Mouse (Mus musculus) limb, embryonic 13.5 days (tissue): ENCODE measurements around the gene Irf2. TPM values are rescaled to one million over a fixed set of nuclear protein-coding genes. Genes with fewer than 3 reads are reported as not detected.

ENCODE experiments used
- ATAC-seq: fragments of 200-750 bp; cut with Nextera tagmentation; 2 replicates; pipeline ENCODE4 v1.8.0; 2017; ENCODE audit warnings: low read depth, moderate number of reproducible peaks, moderate TSS enrichment; ENCODE audit not compliant: low FRiP score
- H3K27ac ChIP-seq: fragments of 300-500 bp; sonication (generic); 2 replicates; pipeline ENCODE4 v1.5.1; 2015; ENCODE audit warnings: inconsistent platforms, mild to moderate bottlenecking, moderate library complexity
- H3K27me3 ChIP-seq: fragments of 300-500 bp; sonication (generic); 2 replicates; pipeline ENCODE4 v1.6.1; 2015; ENCODE audit warnings: mild to moderate bottlenecking, inconsistent platforms
- H3K36me3 ChIP-seq: fragments of 300-500 bp; sonication (generic); 2 replicates; pipeline ENCODE4 v1.6.1; 2015; ENCODE audit warnings: inconsistent platforms, mild to moderate bottlenecking, moderate library complexity
- H3K4me1 ChIP-seq: fragments of 300-500 bp; sonication (generic); 2 replicates; pipeline ENCODE4 v1.6.1; 2015; ENCODE audit warnings: inconsistent platforms
- H3K4me2 ChIP-seq: fragments of 300-500 bp; sonication (generic); replicated peaks from 2 replicates; pipeline ENCODE4 v1.6.1; 2015; ENCODE audit warnings: inconsistent platforms, mild to moderate bottlenecking, moderate library complexity
- H3K4me3 ChIP-seq: fragments of 300-500 bp; sonication (generic); 2 replicates; pipeline ENCODE4 v1.5.1; 2015; ENCODE audit warnings: moderate library complexity, mild to moderate bottlenecking, inconsistent platforms
- H3K9ac ChIP-seq: fragments of 300-500 bp; sonication (generic); 2 replicates; pipeline ENCODE4 v1.6.1; 2015; ENCODE audit warnings: mild to moderate bottlenecking, inconsistent platforms
- H3K9me3 ChIP-seq: fragments of 300-500 bp; sonication (generic); 2 replicates; pipeline ENCODE4 v1.6.1; 2016; ENCODE audit warnings: inconsistent platforms
- WGBS: fragments of 180-500 bp; shearing (Covaris S2); methylation state at CpG from one replicate; pipeline ENCODE4 v1.1.7; 2015; 5-methylcytosine and 5-hydroxymethylcytosine counted together
- polyA plus RNA-seq: library from polyadenylated mRNA; unstranded; fragments of >200 nt; fragmentation: Nextera tagmentation; extraction: Ambion mirVana; gene quantifications from 2 replicates; pipeline ENCODE4 v1.2.1, GENCODE M21; 2015

Irf2 gene
- polyA plus RNA-seq, 1 experiment from 2014 or later, result 19.6 TPM

DNA sequence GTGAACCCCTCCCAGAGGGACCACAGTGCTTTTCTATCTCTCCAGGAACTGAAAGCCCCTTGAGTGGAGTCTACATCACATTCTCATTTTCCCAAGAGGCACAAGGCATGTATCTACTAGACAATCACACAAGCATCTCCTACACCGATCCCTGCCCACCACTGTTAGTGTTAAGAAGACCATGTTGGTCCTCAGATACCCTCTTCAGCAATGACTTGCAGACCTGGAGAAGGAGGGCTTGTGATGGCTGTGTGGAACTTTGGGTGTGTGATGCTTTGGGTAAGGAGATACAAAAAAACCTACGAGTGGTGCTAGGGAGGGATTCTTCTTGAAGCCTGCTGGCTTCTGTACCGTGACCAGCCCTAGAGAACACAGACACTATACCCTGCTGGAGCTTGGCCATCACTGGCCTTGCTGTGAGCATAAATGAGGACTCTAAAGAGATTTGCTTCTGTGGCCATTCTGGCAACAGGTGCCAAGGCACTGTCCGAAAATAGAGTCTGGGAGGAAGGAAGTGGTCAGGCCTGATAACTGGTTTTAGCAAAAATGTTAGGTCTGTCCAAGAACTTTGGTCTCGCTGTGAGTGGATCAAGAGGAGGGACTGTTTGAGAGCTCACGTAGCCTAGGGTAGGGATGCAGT is 110.8 kb downstream of the Irf2 start:
- no peaks in the 10 kb centered on the region for H3K27me3 ChIP-seq
- H3K9ac ChIP-seq, result no peak overlapping the region
- H3K4me2 ChIP-seq, result no peak overlapping the region
- no peak overlapping the region for H3K27ac ChIP-seq
- no peak overlapping the region for H3K4me3 ChIP-seq
- H3K36me3 ChIP-seq, result peaks cover 21% of the 10 kb centered on the region
- H3K4me1 ChIP-seq, result peaks cover 10% of the 10 kb centered on the region; the same call in 1 of the 2 replicates
- WGBS, result 91% methylated on average over 6 of the region's 6 CpGs
- ATAC-seq, result no peak
- H3K9me3 ChIP-seq, result no peaks in the 10 kb centered on the region

DNA sequence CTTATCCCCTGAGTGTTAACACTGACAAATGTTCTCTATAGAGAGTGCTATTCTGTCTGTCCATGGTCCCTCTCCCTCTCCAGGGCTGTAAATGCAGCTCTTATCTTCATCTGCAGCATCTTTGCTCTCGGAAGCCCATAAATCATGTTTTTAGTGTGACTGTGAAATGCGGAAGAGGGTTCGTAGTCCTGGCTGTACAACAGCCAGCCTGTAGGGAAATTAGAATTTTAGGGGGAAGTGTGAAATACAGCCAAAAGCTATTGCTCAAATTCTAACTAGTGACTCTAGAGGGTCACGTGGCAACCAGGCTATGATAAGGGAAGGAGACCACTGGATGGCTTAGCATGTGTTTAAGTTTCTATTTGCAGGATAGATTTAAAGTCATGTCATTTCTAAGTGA is 112.0 kb downstream of the Irf2 start:
- Histone ChIP-seq H3K4me3 (no peak overlapping the region), H3K27me3 (no peaks in the 10 kb centered on the region), H3K9ac (no peak overlapping the region), H3K4me2 (no peak overlapping the region), H3K36me3 (peaks cover 9% of the 10 kb centered on the region), H3K27ac (no peak overlapping the region), H3K9me3 (no peaks in the 10 kb centered on the region), H3K4me1 (peaks cover 10% of the 10 kb centered on the region; the same call in 1 of the 2 replicates)
- no peak for ATAC-seq
- WGBS, result 57% methylated on average over 4 of the region's 4 CpGs

DNA sequence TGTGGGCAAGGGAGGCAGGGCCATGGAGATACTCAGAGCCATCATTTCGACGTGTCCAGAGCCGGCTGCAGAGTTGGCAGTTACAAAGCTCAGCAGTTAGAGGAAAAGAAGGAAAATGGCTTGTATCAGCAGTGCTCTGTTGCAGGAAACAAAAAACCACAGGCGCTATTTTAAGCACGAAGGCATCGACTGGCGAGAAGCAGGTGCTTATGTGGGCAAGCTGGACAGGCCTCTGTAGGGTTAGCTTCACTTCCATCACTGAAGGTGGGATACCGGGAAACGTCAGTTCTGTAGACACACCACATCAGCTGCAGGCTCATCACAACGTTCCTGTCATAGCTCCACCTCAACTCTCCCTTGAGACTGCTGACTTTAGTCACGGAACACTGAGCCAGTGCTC is 112.8 kb downstream of the Irf2 start:
- Histone ChIP-seq H3K36me3 (peaks cover 6% of the 10 kb centered on the region), H3K27me3 (no peaks in the 10 kb centered on the region), H3K27ac (no peak overlapping the region), H3K9me3 (no peaks in the 10 kb centered on the region), H3K4me1 (peaks cover 10% of the 10 kb centered on the region; the same call in 1 of the 2 replicates), H3K4me2 (no peak overlapping the region), H3K4me3 (no peak overlapping the region), H3K9ac (no peak overlapping the region)
- no peak for ATAC-seq
- WGBS, result 79% methylated on average over 11 of the region's 11 CpGs

DNA sequence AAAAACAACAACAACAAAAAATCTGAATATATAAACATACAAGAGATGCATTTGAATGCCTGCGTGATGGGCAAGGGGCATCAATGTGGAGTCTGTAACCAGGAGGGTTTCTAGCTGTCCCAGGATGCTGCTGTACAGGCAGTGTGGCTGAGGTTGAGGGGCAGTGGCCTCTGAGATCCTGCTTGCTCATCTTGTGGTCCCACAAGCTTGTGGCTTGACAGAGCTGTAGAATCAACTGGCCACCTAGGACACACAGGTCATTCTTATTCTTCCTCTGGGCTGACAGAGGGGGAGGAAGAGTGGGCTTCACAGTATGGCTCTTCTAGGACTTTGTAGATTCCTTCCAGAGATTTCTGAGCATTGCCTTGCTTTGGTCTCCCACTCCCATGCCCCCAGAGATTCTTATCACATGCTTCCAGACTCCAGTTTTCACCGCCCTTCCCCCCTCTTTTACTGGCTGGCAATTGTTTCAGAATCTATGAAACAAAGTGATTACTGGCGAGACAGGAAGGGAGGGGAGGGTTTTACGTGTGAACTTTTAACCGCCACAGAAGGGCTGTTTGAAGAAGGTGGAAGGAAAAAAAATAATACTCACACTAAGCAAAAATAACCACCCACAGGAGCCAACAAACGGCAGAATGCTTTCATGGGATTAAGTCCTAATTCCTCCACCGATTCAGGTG is 119.8 kb downstream of the Irf2 start:
- no peak overlapping the region for H3K4me2 ChIP-seq
- no peaks in the 10 kb centered on the region for H3K27me3 ChIP-seq
- no peaks in the 10 kb centered on the region for H3K36me3 ChIP-seq
- H3K9me3 ChIP-seq, result no peaks in the 10 kb centered on the region
- no peak for ATAC-seq
- H3K4me1 ChIP-seq, result peaks cover 10% of the 10 kb centered on the region
- no peak overlapping the region for H3K4me3 ChIP-seq
- 24% methylated on average over 7 of the region's 7 CpGs for WGBS
- no peak overlapping the region for H3K27ac ChIP-seq
- H3K9ac ChIP-seq, result no peak overlapping the region

- Histone ChIP-seq H3K27me3 (no peaks in the 10 kb centered on the region), H3K4me1 (peaks cover 10% of the 10 kb centered on the region), H3K4me2 (no peak overlapping the region), H3K36me3 (no peaks in the 10 kb centered on the region), H3K9ac (no peak overlapping the region), H3K9me3 (no peaks in the 10 kb centered on the region), H3K4me3 (no peak overlapping the region), H3K27ac (no peak overlapping the region)
- ATAC-seq, result no peak
- 51% methylated on average over 8 of the region's 8 CpGs for WGBS
Measured at GRCm38 (mm10) chr8:46859847-46860167, 120.3 kb downstream of the Irf2 start.

DNA sequence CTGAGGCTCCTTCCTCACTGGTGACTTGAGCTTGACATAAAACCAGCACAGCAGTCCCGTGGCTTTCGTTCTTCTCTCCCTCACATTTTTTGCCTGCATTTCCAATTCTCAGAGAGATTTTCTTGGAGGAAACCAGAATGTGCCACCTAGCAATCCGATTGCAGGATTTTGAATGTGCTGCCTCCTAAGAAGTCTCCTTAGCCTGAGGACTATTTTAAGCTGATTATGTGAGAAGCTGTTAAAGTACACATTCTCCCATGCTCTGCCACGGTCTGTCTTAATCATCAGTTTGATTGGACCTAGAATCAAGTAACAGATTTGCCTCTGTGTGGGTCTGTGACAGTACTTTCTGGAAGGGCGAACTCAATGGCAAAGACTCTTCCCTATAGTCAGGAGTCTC is 123.0 kb downstream of the Irf2 start:
- no peaks in the 10 kb centered on the region for H3K9me3 ChIP-seq
- no peaks in the 10 kb centered on the region for H3K36me3 ChIP-seq
- no peak overlapping the region for H3K4me3 ChIP-seq
- no peaks in the 10 kb centered on the region for H3K27me3 ChIP-seq
- H3K4me1 ChIP-seq, result peaks cover 10% of the 10 kb centered on the region
- H3K27ac ChIP-seq, result no peak overlapping the region
- H3K9ac ChIP-seq, result no peak overlapping the region
- ATAC-seq, result no peak
- no peak overlapping the region for H3K4me2 ChIP-seq
- WGBS, result 83% methylated on average over 5 of the region's 5 CpGs

- ATAC-seq, result no peak
- 63% methylated on average over 1 of the region's 1 CpGs for WGBS
Measured at GRCm38 (mm10) chr8:46865428-46865827, 125.9 kb downstream of the Irf2 start.

GRCm38 (mm10) chr8:46867440-46867839 is 127.9 kb downstream of the Irf2 start:
- no peak overlapping the region for H3K4me3 ChIP-seq
- no peaks in the 10 kb centered on the region for H3K36me3 ChIP-seq
- H3K9ac ChIP-seq, result no peak overlapping the region
- H3K4me2 ChIP-seq, result no peak overlapping the region
- H3K4me1 ChIP-seq, result peaks cover 12% of the 10 kb centered on the region; the same call in 1 of the 2 replicates
- ATAC-seq, result no peak
- no peaks in the 10 kb centered on the region for H3K27me3 ChIP-seq
- 66% methylated on average over 4 of the region's 4 CpGs for WGBS
- no peaks in the 10 kb centered on the region for H3K9me3 ChIP-seq
- no peak overlapping the region for H3K27ac ChIP-seq

More at GRCm38 (mm10) chr8:46865428-46865827, 125.9 kb downstream of the Irf2 start:
- Histone ChIP-seq H3K9ac (no peak overlapping the region), H3K4me2 (no peak overlapping the region), H3K4me1 (peaks cover 12% of the 10 kb centered on the region; the same call in 1 of the 2 replicates), H3K4me3 (no peak overlapping the region), H3K27ac (no peak overlapping the region), H3K9me3 (no peaks in the 10 kb centered on the region), H3K27me3 (no peaks in the 10 kb centered on the region), H3K36me3 (no peaks in the 10 kb centered on the region)

GRCm38 (mm10) chr8:46868346-46869065 is 129.0 kb downstream of the Irf2 start:
- Histone ChIP-seq H3K4me3 (no peak overlapping the region), H3K9ac (no peak overlapping the region), H3K9me3 (no peaks in the 10 kb centered on the region), H3K27me3 (no peaks in the 10 kb centered on the region), H3K4me1 (peaks cover 12% of the 10 kb centered on the region; the same call in 1 of the 2 replicates), H3K27ac (no peak overlapping the region), H3K36me3 (no peaks in the 10 kb centered on the region), H3K4me2 (no peak overlapping the region)
- no peak for ATAC-seq
- WGBS, result 68% methylated on average over 8 of the region's 8 CpGs

DNA sequence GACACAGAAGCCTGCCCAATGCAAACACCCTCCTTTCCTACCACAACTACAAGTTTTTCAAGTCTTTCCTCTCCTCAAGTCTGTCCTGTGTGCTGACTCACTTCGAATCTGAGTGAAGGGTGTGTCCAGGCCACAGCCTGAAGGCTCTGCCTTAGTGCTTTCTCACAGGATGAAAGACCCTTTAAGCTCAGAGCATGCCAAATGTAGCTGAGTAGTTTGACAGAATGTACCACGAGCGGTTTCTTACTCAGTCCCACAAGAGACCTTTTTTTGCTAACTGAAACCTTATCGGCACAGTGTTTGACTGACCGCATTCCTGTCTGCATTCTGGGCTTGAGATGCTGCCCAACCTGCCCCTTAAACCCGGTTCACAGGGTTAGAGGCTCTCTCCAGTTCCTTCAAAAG is 130.0 kb downstream of the Irf2 start:
- no peak overlapping the region for H3K4me3 ChIP-seq

GRCm38 (mm10) chr8:46871086-46871485 is 131.6 kb downstream of the Irf2 start:
- no peak for ATAC-seq
- Histone ChIP-seq H3K4me2 (no peak overlapping the region), H3K36me3 (no peaks in the 10 kb centered on the region), H3K27me3 (no peaks in the 10 kb centered on the region), H3K9ac (no peak overlapping the region), H3K4me1 (peaks cover 12% of the 10 kb centered on the region; the same call in 1 of the 2 replicates), H3K9me3 (no peaks in the 10 kb centered on the region), H3K4me3 (no peak overlapping the region), H3K27ac (no peak overlapping the region)
- WGBS, result 91% methylated on average over 4 of the region's 4 CpGs

More for the DNA sequence above, 130.0 kb downstream of the Irf2 start:
- Histone ChIP-seq H3K36me3 (no peaks in the 10 kb centered on the region), H3K4me1 (peaks cover 12% of the 10 kb centered on the region; the same call in 1 of the 2 replicates), H3K9me3 (no peaks in the 10 kb centered on the region), H3K4me2 (no peak overlapping the region), H3K27me3 (no peaks in the 10 kb centered on the region), H3K9ac (no peak overlapping the region), H3K27ac (no peak overlapping the region)
- 63% methylated on average over 6 of the region's 6 CpGs for WGBS
- ATAC-seq, result no peak

GRCm38 (mm10) chr8:46875615-46876293 is 136.2 kb downstream of the Irf2 start:
- Histone ChIP-seq H3K27me3 (no peaks in the 10 kb centered on the region), H3K4me1 (no peaks in the 10 kb centered on the region), H3K36me3 (no peaks in the 10 kb centered on the region), H3K27ac (no peak overlapping the region), H3K4me2 (no peak overlapping the region), H3K9ac (no peak overlapping the region), H3K9me3 (no peaks in the 10 kb centered on the region), H3K4me3 (no peak overlapping the region)
- 65% methylated on average over 2 of the region's 2 CpGs for WGBS
- no peak for ATAC-seq
